Comparison of ENCODE assay signal across 15 mouse cellular contexts in genomic region chr10:97536921-97537320, GRCm38 (mm10). TPM values are rescaled to one million over a fixed set of nuclear protein-coding genes. Genes with fewer than 3 reads are reported as not detected.
DNase-seq lines count a peak whose midpoint lies in the region; ATAC-seq and TF ChIP-seq lines count a peak whose summit lies in the region.
"Had no signal": no experiment of that assay in that cellular context is flagged by ENCODE, and none has a peak within 500 bp of the region (broad histone marks: within the 10 kb centered on the region; RNA-seq: fewer than 3 reads in every experiment).

No protein-coding gene starts in this region.

- H3K27me3 ChIP-seq in heart, embryonic 11.5 days (ENCODE audit: control insufficient read depth, insufficient read depth, low read length), result no peaks in the 10 kb centered on the region
- H3K27me3 ChIP-seq in embryonic facial prominence, embryonic 10.5 days (replicated peaks; ENCODE audit: low read depth, poor library complexity, severe bottlenecking), result no peaks in the 10 kb centered on the region
- H3K27me3 ChIP-seq in limb, embryonic 14.5 days (ENCODE audit: control insufficient read depth, insufficient read depth, low read length), result no peaks in the 10 kb centered on the region
- no peaks in the 10 kb centered on the region for H3K27me3 ChIP-seq in liver, embryonic 11.5 days (replicated peaks; ENCODE audit: control insufficient read depth, insufficient read depth, low read length)
- H3K27me3 ChIP-seq: liver, embryonic 15.5 days; neural tube, embryonic 13.5 days had no signal

- peak; percentile 93 for DNase-seq in heart, adult 11 months
- DNase-seq in 3T3-L1 (ENCODE audit: low read depth, low spot score), result peak; percentile 69
- DNase-seq in embryonic facial prominence, embryonic 10.5 days (ENCODE audit: low spot score), result peak; percentile 12
- DNase-seq in limb, embryonic 14.5 days (ENCODE audit: low spot score), result peak; percentile 67
- DNase-seq in liver, embryonic 11.5 days (ENCODE audit: low spot score), result no peak
- no peak for DNase-seq in cerebellum, postnatal 4 days (ENCODE audit: low spot score in 2 of 2)
- DNase-seq: adrenal gland, adult 2 months; kidney, postnatal 36 days; midbrain, embryonic 14.5 days; right cerebral cortex, adult 18-20 months had no signal

- H3K4me1 ChIP-seq in heart, embryonic 11.5 days (ENCODE audit: control insufficient read depth, insufficient read depth, low read length), result no peaks in the 10 kb centered on the region
- H3K4me1 ChIP-seq in embryonic facial prominence, embryonic 10.5 days, result 0 out of 2 replicates have a peak, but pooled peaks cover 2% of the 10 kb centered on the region
- no peaks in the 10 kb centered on the region for H3K4me1 ChIP-seq in limb, embryonic 14.5 days (ENCODE audit: control insufficient read depth, insufficient read depth, low read length)
- no peaks in the 10 kb centered on the region for H3K4me1 ChIP-seq in liver, embryonic 11.5 days (replicated peaks; ENCODE audit: control insufficient read depth, insufficient read depth, low read length)
- H3K4me1 ChIP-seq: liver, embryonic 15.5 days; neural tube, embryonic 13.5 days had no signal

- TF ChIP-seq POLR2A in limb, embryonic 14.5 days (IDR thresholded peaks at IDR 0.05; ENCODE audit: borderline replicate concordance, extremely low read depth, insufficient read depth, insufficient read length), result no peak

- no peak for ATAC-seq in heart, embryonic 11.5 days (replicated peaks; ENCODE audit: insufficient number of reproducible peaks, low FRiP score, low TSS enrichment)
- ATAC-seq in limb, embryonic 14.5 days (ENCODE audit: low FRiP score, low read depth), result peak; percentile 71
- no peak for ATAC-seq in liver, embryonic 11.5 days (replicated peaks; ENCODE audit: low FRiP score)
- ATAC-seq in inflammation-experienced regulatory T-cells, adult 6 months, result no peak
- ATAC-seq: forebrain, embryonic 14.5 days had no signal

- H3K4me3 ChIP-seq in heart, embryonic 11.5 days (ENCODE audit: low read depth, low read length), result no peak overlapping the region
- no peak overlapping the region for H3K4me3 ChIP-seq in embryonic facial prominence, embryonic 10.5 days
- H3K4me3 ChIP-seq in limb, embryonic 14.5 days (replicated peaks; ENCODE audit: low read length), result no peak overlapping the region
- no peak overlapping the region for H3K4me3 ChIP-seq in liver, embryonic 11.5 days (ENCODE audit: low read depth, low read length)
- H3K4me3 ChIP-seq: liver, embryonic 15.5 days; neural tube, embryonic 13.5 days had no signal

- no peak overlapping the region for H3K9ac ChIP-seq in heart, embryonic 11.5 days (ENCODE audit: low read depth, low read length)
- no peak overlapping the region for H3K9ac ChIP-seq in limb, embryonic 14.5 days (ENCODE audit: low read depth, low read length, severe bottlenecking)
- no peak overlapping the region for H3K9ac ChIP-seq in liver, embryonic 11.5 days (ENCODE audit: low read depth, low read length)
- H3K9ac ChIP-seq: liver, embryonic 15.5 days; neural tube, embryonic 13.5 days had no signal

- no peaks in the 10 kb centered on the region for H3K9me3 ChIP-seq in heart, embryonic 11.5 days (replicated peaks; ENCODE audit: control insufficient read depth, low read length)
- no peaks in the 10 kb centered on the region for H3K9me3 ChIP-seq in embryonic facial prominence, embryonic 10.5 days
- H3K9me3 ChIP-seq in limb, embryonic 14.5 days (ENCODE audit: control insufficient read depth, low read length), result no peaks in the 10 kb centered on the region
- no peaks in the 10 kb centered on the region for H3K9me3 ChIP-seq in liver, embryonic 11.5 days (ENCODE audit: control insufficient read depth, low read length)
- H3K9me3 ChIP-seq: liver, embryonic 15.5 days; neural tube, embryonic 13.5 days had no signal

- H3K36me3 ChIP-seq in heart, embryonic 11.5 days (ENCODE audit: control insufficient read depth, insufficient read depth, low read length), result no peaks in the 10 kb centered on the region
- no peaks in the 10 kb centered on the region for H3K36me3 ChIP-seq in embryonic facial prominence, embryonic 10.5 days (replicated peaks)
- no peaks in the 10 kb centered on the region for H3K36me3 ChIP-seq in limb, embryonic 14.5 days (ENCODE audit: control insufficient read depth, insufficient read depth, low read length)
- H3K36me3 ChIP-seq in liver, embryonic 11.5 days (ENCODE audit: control insufficient read depth, insufficient read depth, low read length), result no peaks in the 10 kb centered on the region
- H3K36me3 ChIP-seq: liver, embryonic 15.5 days; neural tube, embryonic 13.5 days had no signal

- no peak overlapping the region for H3K27ac ChIP-seq in heart, embryonic 11.5 days (ENCODE audit: low read depth, low read length)
- no peak overlapping the region for H3K27ac ChIP-seq in embryonic facial prominence, embryonic 10.5 days (replicated peaks)
- H3K27ac ChIP-seq in limb, embryonic 14.5 days (replicated peaks; ENCODE audit: low read depth, low read length), result no peak overlapping the region
- H3K27ac ChIP-seq in liver, embryonic 11.5 days (ENCODE audit: low read depth, low read length), result no peak overlapping the region
- H3K27ac ChIP-seq: liver, embryonic 15.5 days; neural tube, embryonic 13.5 days had no signal

- 60% methylated on average over 2 of the region's 2 CpGs for WGBS in heart, embryonic 11.5 days (ENCODE audit: insufficient replicate concordance)
- WGBS in embryonic facial prominence, embryonic 10.5 days, result 39% methylated on average over 2 of the region's 2 CpGs
- WGBS in limb, embryonic 14.5 days, result 26% methylated on average over 2 of the region's 2 CpGs
- 64% methylated on average over 2 of the region's 2 CpGs for WGBS in liver, embryonic 11.5 days

- H3K4me2 ChIP-seq in heart, embryonic 11.5 days, result no peak overlapping the region
- no peak overlapping the region for H3K4me2 ChIP-seq in limb, embryonic 14.5 days (replicated peaks; ENCODE audit: low read depth, low read length, severe bottlenecking)
- no peak overlapping the region for H3K4me2 ChIP-seq in liver, embryonic 11.5 days
- H3K4me2 ChIP-seq: liver, embryonic 15.5 days; neural tube, embryonic 13.5 days had no signal

RNA-seq across cellular contexts. Expression of gene Lum, which starts 28.0 kb away (rescaled TPM):
- 26.2 and 26.4 TPM in 2 replicates for polyA plus RNA-seq in heart, embryonic 11.5 days (2014; fragmentation: Nextera tagmentation; extraction: Ambion mirVana)
- 18.8 and 33.3 TPM in 2 replicates for polyA plus RNA-seq in embryonic facial prominence, embryonic 10.5 days (2016; fragmentation: Nextera tagmentation; extraction: Ambion mirVana)
- 402 and 410 TPM in 2 replicates for polyA plus RNA-seq in limb, embryonic 14.5 days (2012; rRNA removed)
- 586 and 602 TPM in 2 replicates for polyA plus RNA-seq in limb, embryonic 14.5 days (2014; fragmentation: Nextera tagmentation; extraction: Ambion mirVana)
- 62.1 and 70.1 TPM in 2 replicates for polyA plus RNA-seq in liver, embryonic 11.5 days (2014; fragmentation: Nextera tagmentation; extraction: Ambion mirVana)
- not detected for polyA plus RNA-seq in inflammation-experienced regulatory T-cells, adult 6 months (2017; shearing (Covaris generic))

RNA-seq across cellular contexts. Expression of gene Dcn, which starts 57.5 kb away (rescaled TPM):
- polyA plus RNA-seq in heart, embryonic 11.5 days (2014; fragmentation: Nextera tagmentation; extraction: Ambion mirVana), result 70.0 and 72.2 TPM in 2 replicates
- 2.7 and 4.9 TPM in 2 replicates for polyA plus RNA-seq in embryonic facial prominence, embryonic 10.5 days (2016; fragmentation: Nextera tagmentation; extraction: Ambion mirVana)
- polyA plus RNA-seq in limb, embryonic 14.5 days (2012; rRNA removed), result 435 and 512 TPM in 2 replicates
- 720 and 758 TPM in 2 replicates for polyA plus RNA-seq in limb, embryonic 14.5 days (2014; fragmentation: Nextera tagmentation; extraction: Ambion mirVana)
- 36.0 and 39.5 TPM in 2 replicates for polyA plus RNA-seq in liver, embryonic 11.5 days (2014; fragmentation: Nextera tagmentation; extraction: Ambion mirVana)
- not detected for polyA plus RNA-seq in inflammation-experienced regulatory T-cells, adult 6 months (2017; shearing (Covaris generic))

Comparison
In these comparisons a context has a peak if more than half of its experiments do, and no peak if none do; other contexts are left out.
1. DNase-seq: peak in heart, adult 11 months (single experiment), 3T3-L1 (single experiment), embryonic facial prominence, embryonic 10.5 days (single experiment) and limb, embryonic 14.5 days (single experiment); none in liver, embryonic 11.5 days (single experiment) and cerebellum, postnatal 4 days (0 of 2).
2. RNA of gene Lum, which starts 28.0 kb away (polyA plus RNA-seq): 402 to 602 TPM in limb, embryonic 14.5 days, 62.1 to 70.1 TPM in liver, embryonic 11.5 days, 18.8 to 33.3 TPM in embryonic facial prominence, embryonic 10.5 days and 26.2 to 26.4 TPM in heart, embryonic 11.5 days; not detected in inflammation-experienced regulatory T-cells, adult 6 months; every median in the first group is over 10 times any median in the second.